Mouse (Mus musculus) cortical plate, adult 2 months (tissue): ENCODE measurements around the gene Reck.

Experiments used
- CTCF ChIP-seq: fragments of 200-500 bp; IDR thresholded peaks from 2 replicates; pipeline ENCODE4 v1.5.1; 2011; ENCODE audit warnings: mild to moderate bottlenecking, control low read depth, low read length; ENCODE audit not compliant: insufficient read depth; ENCODE audit errors: extremely low read depth
- POLR2A ChIP-seq: fragments of 200-500 bp; IDR thresholded peaks from 2 replicates; pipeline ENCODE4 v1.6.1; 2011; ENCODE audit warnings: mild to moderate bottlenecking, low read length, control low read depth; ENCODE audit not compliant: insufficient read depth; ENCODE audit errors: extremely low read depth

- TF ChIP-seq CTCF (peak; percentile 75), POLR2A (no peak)
Observed at GRCm38 (mm10) chr4:43982053-43982732, 106.9 kb downstream of the Reck start.
